Mouse (Mus musculus) 3T3-L1 (cell line): ENCODE data around the gene Rere.
A peak's percentile ranks its signal among the peaks of the same experiment; 100 is the strongest.
"Not testable (repeated sequence)": the region's sequence is repeated elsewhere in the genome, so short reads cannot be mapped to it uniquely, and the experiment has no call there.

Source experiments
- DNase-seq: peaks from one replicate; pipeline ENCODE4 v3.0.0-alpha.2; 2015; ENCODE audit warnings: low read depth, low spot score

The Rere gene

GRCm38 (mm10) chr4:150544652-150545258 is 263.3 kb downstream of the Rere start:
- DNase-seq, result peak; percentile 96

DNA sequence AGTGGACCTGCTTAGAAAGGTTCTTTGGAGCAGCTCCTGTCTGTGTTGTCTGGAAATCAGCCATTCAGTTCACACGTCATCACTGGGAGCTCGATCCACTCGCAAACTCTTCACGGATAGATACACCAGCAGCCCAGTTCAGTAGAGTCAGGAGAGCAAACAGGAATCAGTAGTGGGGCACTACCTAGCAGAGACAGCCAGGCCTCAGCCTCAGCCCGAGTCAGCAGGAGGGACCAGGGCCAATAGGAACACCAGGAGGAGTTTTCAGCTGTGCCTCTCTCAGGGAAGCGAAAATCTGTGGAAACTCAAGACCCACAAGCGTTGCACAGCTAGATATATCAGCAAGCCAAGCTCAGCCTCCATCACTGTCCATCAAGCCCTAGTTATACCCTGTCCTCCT is 264.3 kb downstream of the Rere start:
- DNase-seq, result no peak

DNA sequence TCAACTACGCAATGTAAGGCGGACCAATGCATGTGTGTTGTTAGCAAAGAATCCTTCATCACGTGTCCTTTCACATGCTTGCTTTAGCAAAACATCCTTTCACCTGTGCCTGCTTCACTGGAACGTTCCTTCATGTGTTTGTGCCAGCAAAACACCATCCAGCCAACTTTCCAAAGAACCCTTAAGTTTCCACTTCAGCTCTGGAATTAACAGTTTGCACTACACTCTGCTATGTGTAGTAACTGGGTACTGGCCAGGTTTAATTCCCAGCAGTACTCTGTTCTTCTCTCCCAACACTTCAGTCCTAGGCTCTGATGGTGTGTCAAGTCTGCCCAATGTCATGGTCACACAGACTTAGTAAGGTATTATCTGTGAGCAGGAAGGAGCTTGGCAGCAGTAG is 264.9 kb downstream of the Rere start:
- DNase-seq, result not testable (repeated sequence)

DNA sequence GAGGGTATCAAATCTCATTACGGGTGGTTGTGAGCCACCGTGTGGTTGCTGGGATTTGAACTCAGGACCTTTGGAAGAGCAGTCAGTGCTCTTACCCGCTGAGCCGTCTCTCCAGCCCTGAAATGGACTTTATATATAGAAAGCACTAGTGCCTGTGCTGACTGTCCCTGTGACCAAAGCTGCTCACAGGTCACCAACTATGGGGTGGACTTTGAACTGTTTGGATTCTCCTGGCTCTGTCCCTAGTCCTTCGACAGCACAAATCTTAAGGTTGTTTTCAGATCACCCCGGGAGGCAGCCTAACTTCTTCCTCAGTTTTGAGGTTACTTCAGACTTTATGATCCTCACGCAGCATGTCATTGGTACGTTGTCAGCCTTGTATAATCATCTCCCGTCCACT is 267.9 kb downstream of the Rere start:
- DNase-seq, result no peak

DNA sequence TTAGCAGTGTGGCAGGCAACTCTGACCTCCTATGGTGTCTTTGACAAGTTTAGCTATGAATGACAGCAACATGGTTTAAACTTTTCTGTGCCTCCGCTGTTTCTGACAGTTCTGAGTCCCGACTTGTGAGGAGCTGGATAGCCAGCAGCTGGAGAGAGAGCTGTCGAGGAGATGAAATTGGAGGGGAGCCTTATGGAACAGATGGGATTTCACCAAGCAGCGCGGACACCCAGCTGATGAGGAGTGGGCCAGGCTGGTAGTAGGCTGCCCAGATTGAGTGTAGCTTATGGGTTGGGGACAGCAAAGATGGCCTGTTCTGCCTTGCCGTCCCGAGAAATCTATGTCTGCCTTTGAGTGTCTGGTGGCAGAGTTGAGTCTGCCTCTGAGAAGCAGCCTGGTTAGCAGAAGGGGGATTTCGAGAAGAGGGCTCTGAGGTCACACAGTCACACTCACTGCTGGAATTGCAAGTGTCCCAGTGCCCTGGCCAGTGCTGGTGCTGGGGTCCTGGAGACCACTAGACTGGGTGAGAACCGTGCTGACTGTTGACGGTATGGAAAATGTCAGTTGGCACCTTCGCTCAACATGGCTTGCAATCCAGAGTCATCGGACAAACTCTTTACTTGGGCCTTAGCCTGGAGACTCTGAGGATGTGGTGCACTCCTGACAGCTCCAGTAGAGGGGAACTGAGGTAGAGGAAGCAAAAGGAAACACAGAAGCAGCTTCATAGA is 268.7 kb downstream of the Rere start:
- no peak for DNase-seq

- no peak for DNase-seq
Measured at GRCm38 (mm10) chr4:150551390-150551789, 269.9 kb downstream of the Rere start.

- no peak for DNase-seq
Measured at GRCm38 (mm10) chr4:150552751-150553600, 271.5 kb downstream of the Rere start.

DNA sequence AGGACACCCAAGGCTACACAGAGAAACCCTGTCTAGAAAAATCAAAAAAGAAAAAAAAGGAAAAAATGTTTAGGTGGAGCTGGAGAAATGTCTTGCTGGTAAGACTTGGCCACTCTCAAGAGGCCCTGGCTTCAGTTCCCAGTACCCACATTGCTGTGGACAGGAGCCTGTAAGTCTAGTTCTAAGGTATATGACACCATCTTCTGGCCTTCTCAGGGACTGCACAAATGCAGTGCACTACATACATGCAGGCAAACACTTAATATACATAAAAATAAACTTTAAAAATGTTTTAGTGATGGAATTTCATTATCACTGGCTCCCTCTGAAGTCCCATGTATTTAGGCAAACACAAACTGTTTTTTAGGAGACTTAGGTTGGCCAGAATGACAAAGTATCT is 274.3 kb downstream of the Rere start:
- DNase-seq, result peak; percentile 38

- peak; percentile 87 for DNase-seq
Measured at GRCm38 (mm10) chr4:150556382-150557221, 275.2 kb downstream of the Rere start.

- not testable (repeated sequence) for DNase-seq
Measured at GRCm38 (mm10) chr4:150557289-150557688, 275.8 kb downstream of the Rere start.

GRCm38 (mm10) chr4:150557976-150558375 is 276.5 kb downstream of the Rere start:
- DNase-seq, result no peak

- no peak for DNase-seq
Measured at GRCm38 (mm10) chr4:150559514-150559913, 278.1 kb downstream of the Rere start.

DNA sequence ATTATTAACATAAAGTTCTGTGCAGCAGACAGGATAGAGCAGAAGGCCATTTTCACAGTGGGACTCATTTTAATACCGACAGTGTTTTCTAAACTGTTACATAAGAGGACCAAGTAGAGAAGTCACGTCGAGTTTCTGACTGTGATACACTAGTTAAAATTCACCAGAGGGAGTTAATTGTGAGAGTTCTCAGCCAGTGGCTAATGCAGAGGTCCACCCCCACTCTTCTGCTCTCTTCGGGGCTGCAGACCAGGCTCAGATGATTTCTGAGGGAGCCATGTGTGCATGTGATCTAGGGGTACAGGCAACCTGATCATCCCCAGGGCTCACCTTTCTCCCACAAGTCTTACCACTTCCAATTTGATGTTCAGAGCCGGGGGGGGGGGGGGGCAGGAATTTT is 281.8 kb downstream of the Rere start:
- no peak for DNase-seq

DNA sequence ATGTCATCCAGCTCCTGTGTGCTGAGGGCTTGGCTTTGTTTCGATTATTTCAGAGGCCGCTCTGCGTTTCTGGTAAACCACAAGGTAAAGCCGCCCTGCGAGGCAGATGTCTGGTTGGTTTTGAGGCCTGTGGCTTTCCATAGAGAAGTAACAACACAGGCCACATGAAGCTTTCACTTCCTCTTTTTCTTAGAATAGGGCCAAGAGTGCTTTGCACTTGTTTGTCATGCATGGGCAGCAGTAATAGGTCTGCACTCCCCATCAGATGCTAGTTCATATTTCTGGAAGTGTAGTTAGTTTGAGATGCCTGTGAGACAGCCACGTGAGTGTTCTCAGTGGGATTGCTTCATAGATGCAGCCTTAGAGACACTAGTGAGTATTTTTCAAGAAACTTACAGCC is 284.7 kb downstream of the Rere start:
- no peak for DNase-seq

DNA sequence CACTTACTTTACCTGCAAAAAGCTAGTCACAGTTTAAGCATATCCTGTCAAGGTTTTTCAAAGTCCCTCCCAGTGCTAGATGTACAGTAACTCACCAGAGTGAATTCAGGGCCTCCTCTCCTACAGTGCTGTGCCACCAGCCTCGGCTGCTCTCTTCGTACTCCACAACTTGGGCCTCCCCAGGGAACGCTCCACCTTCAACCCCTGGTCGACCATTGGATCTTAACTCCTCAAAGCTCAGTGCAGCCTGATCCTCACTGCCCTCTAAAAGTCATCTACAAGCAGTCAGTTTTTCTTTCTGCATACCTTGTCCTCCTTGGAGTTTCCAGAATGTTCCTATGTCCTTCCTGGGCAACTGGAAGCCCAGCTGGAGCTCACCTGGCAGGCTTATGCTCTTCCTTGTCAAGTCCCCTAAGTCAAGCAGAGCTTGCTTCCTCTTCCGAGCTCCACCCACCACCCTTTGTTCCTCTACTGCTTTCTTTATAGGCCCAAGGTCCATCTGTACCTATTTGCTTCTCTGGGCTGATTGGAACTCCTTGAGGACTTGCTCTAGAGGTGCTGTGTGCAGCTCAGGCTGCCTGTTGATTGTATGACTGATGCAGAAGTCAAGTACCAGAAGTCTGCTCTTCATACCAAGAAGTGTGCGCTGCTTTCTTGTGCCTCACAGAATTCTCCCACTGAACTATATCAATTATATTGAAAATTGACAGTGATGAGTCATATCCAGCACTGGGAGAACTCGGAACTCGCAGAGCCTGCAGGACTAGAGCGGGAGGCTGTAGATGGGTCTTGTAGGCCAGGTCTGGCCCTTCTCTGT is 287.1 kb downstream of the Rere start:
- peak; percentile 66 for DNase-seq

DNA sequence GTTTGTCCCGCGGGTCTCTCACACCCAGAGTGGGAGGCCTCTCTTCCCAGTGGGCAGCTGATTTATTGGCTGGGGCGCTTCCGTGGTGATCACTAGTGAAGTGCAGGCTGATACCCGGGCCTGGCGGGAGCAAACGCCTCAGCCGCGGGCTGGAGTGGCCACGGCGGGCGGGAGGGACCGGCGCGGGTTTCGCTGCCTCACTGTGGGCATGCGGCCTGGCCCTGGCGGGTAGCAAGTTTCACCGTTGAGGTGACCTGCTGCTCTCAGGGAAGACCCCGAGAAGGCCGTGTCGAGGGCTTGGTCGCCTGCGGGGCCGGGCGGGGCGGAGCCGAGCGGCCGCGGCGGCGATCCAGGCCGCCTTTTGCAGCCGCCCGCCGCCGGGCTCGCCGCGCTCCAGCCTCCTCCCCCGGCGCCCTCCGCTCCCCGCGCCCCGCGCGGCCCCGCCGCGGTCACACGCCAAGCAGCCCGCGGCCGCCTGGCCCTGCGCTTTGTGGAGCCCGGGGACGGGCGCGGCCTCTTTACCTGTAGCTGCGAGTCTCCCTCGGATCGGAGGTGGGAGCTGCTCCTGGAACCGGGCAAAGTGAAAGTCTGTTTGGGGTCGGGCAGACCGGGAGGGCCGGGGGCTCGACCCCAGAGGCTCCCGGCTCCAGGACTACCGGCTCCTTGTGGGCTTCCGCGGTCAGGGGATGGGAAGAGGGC is 287.8 kb downstream of the Rere start:
- no peak for DNase-seq

DNA sequence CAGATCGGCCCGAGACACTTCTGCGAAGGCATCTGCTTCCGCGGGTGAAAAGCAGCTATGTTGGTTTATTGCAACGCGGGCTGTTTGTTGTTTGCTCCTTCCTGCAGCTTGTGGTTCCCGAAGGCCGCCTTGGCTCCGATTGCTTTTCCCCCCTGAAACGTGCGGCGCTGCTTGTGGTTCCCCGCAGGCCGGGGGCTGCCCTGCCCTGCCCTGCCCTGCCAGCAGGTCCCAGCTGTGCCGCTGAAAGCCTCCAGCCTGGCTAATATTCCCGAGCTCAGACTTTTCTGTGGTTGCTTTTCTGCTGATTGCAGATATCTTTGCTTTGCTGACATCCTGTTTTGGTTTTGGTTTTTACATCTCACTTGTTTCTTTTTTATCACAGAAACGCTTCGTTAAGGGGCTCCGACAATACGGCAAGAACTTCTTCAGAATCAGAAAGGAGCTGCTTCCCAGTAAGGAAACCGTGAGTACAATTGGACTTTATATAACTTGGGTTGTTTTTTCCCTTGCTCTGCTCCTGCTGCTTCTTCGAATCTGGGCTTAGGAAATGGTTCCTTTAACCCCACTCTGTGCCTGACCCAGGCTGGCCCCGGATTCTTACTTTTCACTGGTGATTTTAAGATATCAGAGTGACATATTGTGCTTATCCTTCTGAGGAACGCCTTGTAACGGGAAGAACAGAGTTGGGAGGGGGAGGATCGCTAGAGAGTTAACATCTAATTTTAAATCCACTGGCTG is 288.6 kb downstream of the Rere start:
- peak; percentile 50 for DNase-seq

DNA sequence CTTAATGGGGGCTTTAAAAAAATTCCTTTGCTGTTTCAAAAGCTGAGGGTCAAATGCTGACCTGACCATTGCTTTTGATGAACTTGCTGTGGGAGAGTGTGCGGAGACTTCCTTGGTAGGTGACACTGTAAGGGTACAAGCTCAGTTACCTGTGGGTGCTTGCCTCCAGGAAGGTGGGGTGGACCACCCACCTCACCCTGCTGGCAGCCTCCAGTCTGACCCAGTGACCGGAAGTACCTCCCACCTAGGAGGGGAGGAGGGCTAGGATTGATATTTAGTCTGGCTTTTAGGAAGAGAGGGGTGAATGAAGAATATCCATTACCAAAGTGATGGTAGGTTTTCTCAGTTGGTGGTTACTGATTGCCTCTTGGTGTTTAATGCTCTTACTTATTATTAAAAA is 289.3 kb downstream of the Rere start:
- DNase-seq, result no peak

DNA sequence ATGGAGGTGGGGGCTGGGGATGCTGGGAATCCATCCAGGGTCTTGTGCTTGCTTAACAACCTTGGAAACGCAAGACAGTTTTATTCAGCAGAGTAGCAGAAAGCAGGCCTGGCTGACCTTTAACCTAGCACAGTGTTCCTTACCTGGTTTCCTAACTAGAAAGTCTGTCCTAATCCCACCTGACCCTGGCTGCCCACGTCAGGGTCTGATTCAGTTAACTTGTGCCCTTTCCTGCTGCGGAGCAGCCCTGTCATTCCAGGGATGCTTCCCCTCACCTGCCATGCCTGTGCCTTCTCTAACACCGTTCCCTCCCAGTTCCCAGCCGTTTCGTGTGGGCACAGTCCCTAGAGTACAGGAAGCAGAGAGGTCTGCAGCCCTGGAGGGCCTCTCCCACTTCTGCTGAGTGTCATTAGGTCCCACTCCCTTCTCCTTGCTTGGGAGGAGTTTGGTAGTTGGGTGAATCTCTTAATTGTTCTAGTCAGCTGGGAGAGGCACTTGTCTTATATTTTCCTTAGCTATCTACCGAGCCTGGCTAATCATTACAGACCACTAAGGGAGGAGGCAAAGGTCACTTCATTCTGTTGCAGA is 290.8 kb downstream of the Rere start:
- no peak for DNase-seq
